Mouse (Mus musculus): ENCODE results near the gene Spin1.

GRCm38 (mm10) chr13:51109517-51109916 is 8.8 kb downstream of the Spin1 start:
- TF ChIP-seq CTCF (IDR thresholded peaks at IDR 0.05; ENCODE audit: insufficient read depth, low read length) (no peak), POLR2A (IDR thresholded peaks at IDR 0.05; ENCODE audit: borderline replicate concordance, extremely low read depth, low read depth, low read length) (no peak)

Measured in lung, adult 2 months (tissue).